Mouse (Mus musculus) embryo, embryonic 11.5 days (tissue): ENCODE data around the gene Tcn2.
"Not testable (repeated sequence)": the region's sequence is repeated elsewhere in the genome, so short reads cannot be mapped to it uniquely, and the experiment has no call there.

Experiments used
- DNase-seq: peaks from one replicate; pipeline ENCODE4 v3.0.0-alpha.2; 2012; ENCODE audit warnings: low read depth, low spot score

Gene Tcn2

GRCm38 (mm10) chr11:3930019-3930418 is 1.9 kb downstream of the Tcn2 start:
- DNase-seq: no peak

DNA sequence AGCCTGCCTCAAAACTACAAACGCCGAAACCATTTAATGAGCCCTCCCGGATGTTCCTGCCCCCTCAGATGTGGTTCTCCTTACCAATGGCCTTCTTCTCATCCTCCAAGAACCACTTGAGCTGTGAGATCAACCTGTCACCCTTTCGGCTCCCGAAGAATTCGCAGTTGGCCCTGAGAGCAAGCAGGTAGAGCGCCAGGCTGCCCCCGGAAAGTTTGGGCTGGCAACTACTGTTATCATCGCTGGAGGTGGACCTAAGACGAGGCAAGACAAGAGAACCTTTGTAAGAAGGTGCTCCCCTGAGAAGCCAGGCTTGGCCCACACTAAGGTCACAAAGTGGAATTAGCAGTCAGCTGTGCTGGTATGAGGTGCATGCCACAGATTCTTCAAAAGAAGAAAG is 6.0 kb downstream of the Tcn2 start:
- no peak for DNase-seq

DNA sequence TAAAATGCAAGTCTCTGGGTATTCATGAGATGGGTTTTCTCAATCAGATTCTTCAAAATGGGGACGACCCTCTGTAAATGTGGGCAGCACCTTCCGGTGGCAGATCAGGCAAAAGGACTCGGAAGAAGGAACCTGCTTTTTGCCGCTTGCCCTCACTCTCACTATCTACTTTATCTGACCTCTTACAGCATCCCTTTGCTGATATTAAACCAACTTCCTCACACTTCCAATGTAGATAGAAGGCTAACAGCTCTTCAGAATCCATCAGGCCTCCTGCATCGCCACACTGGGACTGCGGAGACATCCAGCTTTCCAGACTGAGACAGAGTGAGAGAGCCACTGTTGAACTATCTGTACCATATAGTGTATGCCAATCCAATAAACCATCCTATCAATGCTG is 9.2 kb downstream of the Tcn2 start:
- no peak for DNase-seq

- DNase-seq: no peak
Measured at GRCm38 (mm10) chr11:3922115-3922514, 9.8 kb downstream of the Tcn2 start.

GRCm38 (mm10) chr11:3921281-3921850 is 10.6 kb downstream of the Tcn2 start:
- DNase-seq: no peak

DNA sequence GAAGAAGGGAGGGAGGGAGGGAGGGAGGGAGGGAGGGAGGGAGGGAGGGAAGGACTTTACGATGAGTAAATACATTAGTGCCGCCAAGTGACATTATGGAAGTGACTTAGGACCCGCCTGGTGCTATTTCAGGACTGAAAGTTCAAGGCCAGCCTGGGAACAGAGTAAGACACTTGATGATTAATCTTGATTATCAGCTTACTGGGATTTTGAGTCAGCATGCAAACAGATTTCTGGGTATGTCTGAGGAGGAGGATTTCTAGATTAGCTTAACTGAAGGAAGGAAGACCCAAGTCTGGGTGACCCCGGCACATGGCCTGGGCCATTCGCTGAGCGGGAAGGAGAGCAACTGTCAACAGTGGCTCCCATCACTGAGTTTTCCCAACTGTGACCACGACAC is 11.5 kb downstream of the Tcn2 start:
- DNase-seq: no peak

DNA sequence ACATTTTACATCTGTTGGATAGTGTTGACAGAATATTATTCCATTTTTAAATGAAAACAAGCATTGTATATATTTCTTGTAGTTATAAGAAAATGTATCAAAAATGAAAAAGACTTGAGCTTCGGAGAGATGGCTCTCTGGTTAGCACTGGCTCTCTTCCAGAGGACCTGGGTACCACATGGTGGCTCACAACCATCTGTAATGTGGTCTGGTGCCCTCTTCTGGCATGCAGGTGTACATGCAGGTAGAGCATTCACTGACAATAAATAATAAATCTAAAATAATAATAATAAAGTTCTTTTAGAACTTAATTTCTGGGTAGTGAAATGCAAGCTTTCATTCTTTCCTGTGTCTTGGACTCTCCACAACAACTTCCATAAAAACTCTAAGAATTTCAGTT is 13.2 kb downstream of the Tcn2 start:
- DNase-seq: no peak

DNA sequence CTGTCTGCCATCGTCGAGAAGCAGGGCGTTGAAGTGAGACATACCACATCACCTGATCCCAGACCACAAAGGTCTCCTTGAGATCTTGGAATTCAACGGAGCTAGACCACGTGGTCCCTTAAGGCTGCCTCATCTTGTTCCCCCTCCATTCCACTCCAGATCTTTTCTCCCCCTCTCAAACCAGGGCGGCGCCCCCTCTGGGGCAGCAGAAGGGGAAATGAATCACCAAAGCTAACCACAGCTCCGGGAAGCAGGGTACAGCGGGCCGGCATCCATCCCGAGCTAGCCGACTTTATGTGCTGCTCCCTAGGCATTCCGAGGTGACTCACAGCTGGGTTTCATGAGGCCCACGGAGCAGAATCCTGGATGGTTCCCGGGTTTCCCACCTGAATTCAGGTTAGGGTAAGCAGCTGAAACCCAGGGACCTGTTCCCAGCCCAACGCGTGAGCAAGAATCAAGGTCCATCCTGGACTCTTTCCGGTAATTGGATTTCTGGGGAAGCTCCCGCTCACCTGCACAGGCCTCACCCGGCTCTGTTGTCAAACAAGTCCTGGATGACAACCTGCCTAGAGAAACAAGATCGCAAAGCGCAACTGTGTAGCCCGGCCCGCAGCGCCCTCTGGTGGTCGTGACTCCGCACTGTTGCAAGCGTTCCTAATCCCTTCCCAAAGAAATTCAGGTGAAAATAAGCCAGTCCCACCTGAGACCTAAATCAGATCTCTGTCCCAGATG is 17.7 kb downstream of the Tcn2 start, which contains the start of gene Slc35e4:
Gene Slc35e4, minus strand, starts transcription at position 556 of the 732 bp plus-strand sequence.
- DNase-seq: no peak

GRCm38 (mm10) chr11:3913316-3914108 is 18.4 kb downstream of the Tcn2 start:
- DNase-seq: peak; percentile 72

DNA sequence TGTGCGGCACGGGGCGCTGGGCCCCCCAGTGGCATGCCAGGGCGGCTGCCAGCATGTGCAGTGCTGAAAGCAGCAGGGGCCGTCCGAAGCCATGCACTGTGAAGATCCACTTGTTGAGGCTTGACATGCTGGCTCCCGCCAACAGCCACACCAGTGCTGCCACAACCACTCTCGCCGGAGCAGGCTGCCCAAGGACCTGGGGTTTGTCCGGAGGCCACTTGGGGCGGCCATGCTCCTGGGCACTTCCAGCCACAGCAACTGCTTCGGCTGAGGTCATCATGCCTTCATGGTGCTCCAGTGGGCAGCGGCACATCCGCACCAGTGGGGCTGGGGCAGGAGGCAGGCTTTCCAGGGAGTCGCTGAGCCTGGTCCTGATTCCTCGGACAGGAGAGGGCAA is 19.1 kb downstream of the Tcn2 start:
- DNase-seq: no peak

DNA sequence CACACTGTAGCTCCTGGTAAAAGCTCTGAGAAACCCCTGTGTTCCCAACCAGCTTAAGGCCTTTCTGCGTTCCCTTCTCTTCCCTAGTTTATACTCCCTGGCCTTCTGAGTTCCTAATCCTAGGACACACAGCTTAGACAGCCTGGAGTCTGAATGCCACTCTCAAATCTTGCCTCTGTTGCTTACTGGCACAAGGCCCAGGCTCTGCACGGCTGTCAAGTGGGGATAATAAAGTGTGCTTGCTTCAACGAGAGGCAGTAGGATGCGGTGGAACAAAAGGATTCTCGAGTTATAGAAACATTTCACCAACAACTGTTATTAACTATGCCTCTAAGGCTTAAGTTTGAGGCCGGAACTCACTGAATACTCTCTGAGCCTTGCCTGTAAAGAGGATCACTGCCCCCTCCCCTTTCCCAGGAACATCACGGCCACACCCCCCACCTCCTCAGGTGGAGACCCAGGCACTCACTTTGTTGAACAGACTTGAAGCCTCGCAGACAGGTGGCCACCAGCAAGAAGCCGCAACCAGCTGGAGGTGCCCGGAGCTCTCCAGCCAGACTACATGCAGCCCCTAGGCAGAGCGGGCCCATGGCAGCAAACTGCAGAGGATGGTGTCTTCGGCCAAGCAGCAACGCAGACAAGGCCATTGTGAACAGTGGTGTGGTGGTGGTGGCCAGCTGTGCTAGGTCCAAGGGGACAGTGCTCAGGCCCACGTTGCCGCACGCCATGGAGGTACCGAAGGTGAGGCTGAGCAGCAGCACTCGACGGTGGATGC is 19.7 kb downstream of the Tcn2 start:
- no peak for DNase-seq

- DNase-seq: not testable (repeated sequence)
Measured at GRCm38 (mm10) chr11:3911440-3911839, 20.5 kb downstream of the Tcn2 start.

- no peak for DNase-seq
Measured at GRCm38 (mm10) chr11:3910513-3911310, 21.2 kb downstream of the Tcn2 start.

- no peak for DNase-seq
Measured at GRCm38 (mm10) chr11:3909236-3909635, 22.7 kb downstream of the Tcn2 start.

DNA sequence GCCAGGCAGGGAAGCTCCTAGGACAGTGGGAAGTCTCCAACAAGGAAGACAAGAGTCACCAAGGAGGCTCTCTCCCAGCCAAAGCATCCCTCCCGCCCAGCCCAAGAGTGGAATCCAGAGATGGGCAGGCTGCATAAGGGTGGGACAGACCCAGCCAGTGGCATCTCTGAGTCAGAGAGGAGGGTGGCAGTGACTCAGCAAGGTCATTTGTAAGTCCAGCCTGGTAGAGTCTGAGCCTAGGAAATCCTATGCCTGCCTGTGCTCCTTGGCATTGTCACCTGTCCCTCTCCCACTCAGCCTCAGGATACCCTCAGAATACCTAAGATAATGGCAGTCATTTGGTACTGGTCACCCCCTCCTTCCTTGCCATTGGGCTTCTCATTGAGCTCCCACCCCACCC is 26.5 kb downstream of the Tcn2 start:
- DNase-seq: no peak

DNA sequence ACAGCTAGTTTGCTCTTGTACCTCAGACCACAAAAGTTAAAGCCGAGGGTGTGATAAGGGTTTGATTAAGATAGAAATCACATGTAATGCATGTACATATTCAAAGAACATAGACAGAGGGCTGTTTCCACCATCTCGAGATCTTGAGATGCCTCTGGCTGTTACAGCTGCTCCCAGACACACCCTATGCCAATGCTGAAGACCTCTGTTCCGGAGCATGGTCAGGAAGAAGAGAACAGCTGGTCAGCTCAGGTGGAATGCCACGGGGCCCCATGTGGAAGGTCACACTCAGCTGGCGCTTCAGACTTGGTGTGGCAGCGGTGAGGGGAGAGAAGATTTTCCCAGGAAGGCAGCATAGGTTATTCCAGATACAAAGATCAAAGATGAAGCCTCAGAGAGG is 27.3 kb downstream of the Tcn2 start:
- DNase-seq: no peak

- DNase-seq: no peak
Measured at GRCm38 (mm10) chr11:3903046-3903445, 28.9 kb downstream of the Tcn2 start.

DNA sequence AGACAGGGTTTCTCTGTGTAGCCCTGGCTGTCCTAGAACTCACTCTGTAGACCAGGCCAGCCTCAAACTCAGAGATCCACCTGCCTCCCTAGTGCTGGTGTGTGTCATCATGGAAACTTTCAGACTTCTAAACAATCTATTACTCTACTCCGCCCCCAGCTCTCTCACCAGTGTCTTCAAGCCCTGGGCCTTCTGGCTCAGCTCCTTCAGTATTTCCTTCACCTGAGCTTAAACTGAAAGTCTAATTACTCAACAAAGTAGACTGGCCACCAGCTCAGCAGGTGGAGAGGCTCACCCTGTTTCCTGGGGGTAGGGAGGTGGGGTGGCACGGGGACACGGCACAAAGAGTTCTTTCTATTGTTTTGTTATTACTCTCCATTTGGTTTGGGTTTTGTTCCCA is 29.4 kb downstream of the Tcn2 start:
- no peak for DNase-seq

GRCm38 (mm10) chr11:3900296-3900695 is 31.7 kb downstream of the Tcn2 start:
- no peak for DNase-seq

DNA sequence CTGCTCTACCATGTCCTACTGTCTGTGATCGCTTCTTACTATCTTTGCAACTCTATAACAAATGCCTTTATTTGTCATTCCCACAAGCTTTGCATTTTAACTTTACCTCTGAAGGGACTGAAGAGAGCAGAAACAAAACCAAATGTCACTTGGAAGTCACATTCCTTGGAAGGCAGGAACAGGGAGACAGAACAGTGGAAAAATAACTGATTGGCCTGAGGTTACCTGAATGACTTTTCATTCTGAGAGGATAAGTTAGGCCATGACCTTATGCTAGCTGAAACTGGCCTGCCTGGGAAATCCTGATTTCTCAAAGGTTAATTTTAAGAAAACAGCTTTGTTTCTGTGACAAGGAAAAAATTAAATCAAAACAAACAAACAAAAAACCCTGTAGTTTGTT is 36.0 kb downstream of the Tcn2 start:
- no peak for DNase-seq

DNA sequence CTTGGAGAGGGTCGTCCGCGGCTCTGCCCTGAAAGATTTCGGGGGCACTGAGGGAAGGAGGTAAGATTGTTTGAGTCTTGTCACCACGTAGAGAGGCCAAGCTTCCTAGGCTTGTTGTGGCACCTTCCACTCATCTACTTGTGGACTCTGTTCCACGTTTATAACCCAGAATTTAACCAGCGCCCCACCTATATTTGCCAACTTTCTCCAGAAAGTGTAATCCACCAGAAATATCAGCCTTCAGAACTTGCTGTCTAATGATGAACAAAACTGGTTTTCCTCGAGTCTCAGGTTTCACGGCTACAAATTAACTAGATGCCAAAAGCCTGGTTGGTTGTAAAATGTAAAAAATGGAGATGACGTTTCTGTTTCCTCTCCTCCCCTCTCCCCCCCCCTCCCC is 36.5 kb downstream of the Tcn2 start:
- no peak for DNase-seq
